Mouse (Mus musculus) kidney, adult 18-20 months (tissue): ENCODE results near the gene Elmo1.

Experiments
- DNase-seq: peaks from one replicate; pipeline ENCODE4 v3.0.0; 2021

The Elmo1 gene

GRCm38 (mm10) chr13:20097006-20097617 is 6.7 kb downstream of the Elmo1 start:
- DNase-seq = no peak

- DNase-seq = no peak
Observed at GRCm38 (mm10) chr13:20097934-20098593, 7.7 kb downstream of the Elmo1 start.

GRCm38 (mm10) chr13:20098594-20098965 is 8.2 kb downstream of the Elmo1 start:
- no peak for DNase-seq

GRCm38 (mm10) chr13:20099546-20099945 is 9.2 kb downstream of the Elmo1 start:
- DNase-seq = no peak

- no peak for DNase-seq
Observed at GRCm38 (mm10) chr13:20100357-20100756, 10.0 kb downstream of the Elmo1 start.

- no peak for DNase-seq
Observed at GRCm38 (mm10) chr13:20101691-20102090, 11.3 kb downstream of the Elmo1 start.

- DNase-seq = no peak
Observed at GRCm38 (mm10) chr13:20104791-20105190, 14.4 kb downstream of the Elmo1 start.

GRCm38 (mm10) chr13:20105996-20106395 is 15.6 kb downstream of the Elmo1 start:
- DNase-seq = no peak

GRCm38 (mm10) chr13:20107953-20108498 is 17.6 kb downstream of the Elmo1 start:
- no peak for DNase-seq

- DNase-seq = no peak
Observed at GRCm38 (mm10) chr13:20108956-20109355, 18.6 kb downstream of the Elmo1 start.

- DNase-seq = no peak
Observed at GRCm38 (mm10) chr13:20109446-20109845, 19.1 kb downstream of the Elmo1 start.

- no peak for DNase-seq
Observed at GRCm38 (mm10) chr13:20109987-20110680, 19.7 kb downstream of the Elmo1 start.

GRCm38 (mm10) chr13:20111256-20111800 is 20.9 kb downstream of the Elmo1 start:
- no peak for DNase-seq

- DNase-seq = no peak
Observed at GRCm38 (mm10) chr13:20115131-20115907, 24.9 kb downstream of the Elmo1 start.

GRCm38 (mm10) chr13:20116019-20116418 is 25.6 kb downstream of the Elmo1 start:
- DNase-seq = no peak

- no peak for DNase-seq
Observed at GRCm38 (mm10) chr13:20116868-20117510, 26.6 kb downstream of the Elmo1 start.

GRCm38 (mm10) chr13:20117691-20118090 is 27.3 kb downstream of the Elmo1 start:
- DNase-seq = no peak

GRCm38 (mm10) chr13:20118909-20119308 is 28.5 kb downstream of the Elmo1 start:
- no peak for DNase-seq

- no peak for DNase-seq
Observed at GRCm38 (mm10) chr13:20120723-20121122, 30.3 kb downstream of the Elmo1 start.

- no peak for DNase-seq
Observed at GRCm38 (mm10) chr13:20121385-20122043, 31.1 kb downstream of the Elmo1 start.

GRCm38 (mm10) chr13:20123975-20124374 is 33.6 kb downstream of the Elmo1 start:
- no peak for DNase-seq

GRCm38 (mm10) chr13:20124965-20125364 is 34.6 kb downstream of the Elmo1 start:
- DNase-seq = no peak
